Mouse (Mus musculus): ENCODE measurements around the gene Abtb2.

Gene Abtb2

GRCm38 (mm10) chr2:103684431-103684830 lies 118.3 kb downstream of the Abtb2 start:
- in situ Hi-C loops (cut with MboI; ENCODE audit: low sequenced_read_pairs), result no loop called here

DNA sequence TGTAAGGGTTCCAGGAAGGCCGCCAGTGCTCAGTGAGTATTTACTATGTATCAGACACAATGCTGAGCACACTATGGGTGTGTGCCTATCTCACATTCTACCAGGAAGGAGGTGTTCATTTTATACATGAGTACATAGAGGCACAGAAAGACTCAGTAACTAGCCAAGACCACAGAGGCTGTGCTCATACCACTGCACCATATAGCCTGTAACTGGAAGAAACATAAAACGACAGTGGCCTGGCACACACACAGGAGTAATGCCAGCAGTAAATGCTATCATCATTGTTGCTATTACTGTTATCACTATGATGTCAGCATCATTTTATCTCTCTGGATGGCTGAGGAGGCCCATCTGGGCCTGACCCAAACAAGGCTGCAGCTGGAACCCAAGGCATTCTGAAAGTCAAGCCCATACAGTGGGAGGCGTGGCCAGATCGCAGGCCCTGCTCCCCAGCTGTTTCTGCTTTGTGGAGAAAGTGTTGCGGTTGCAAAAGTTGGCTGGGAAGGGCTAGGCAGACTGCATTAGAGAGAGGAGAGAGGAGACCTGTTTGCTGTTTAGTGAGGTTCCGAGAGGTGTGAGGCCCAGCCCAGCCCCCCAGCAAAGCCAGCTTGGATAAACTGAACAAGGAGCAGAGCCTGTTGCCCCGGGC lies 118.9 kb downstream of the Abtb2 start:
- in situ Hi-C loops (cut with MboI; ENCODE audit: low sequenced_read_pairs), result no loop called here

DNA sequence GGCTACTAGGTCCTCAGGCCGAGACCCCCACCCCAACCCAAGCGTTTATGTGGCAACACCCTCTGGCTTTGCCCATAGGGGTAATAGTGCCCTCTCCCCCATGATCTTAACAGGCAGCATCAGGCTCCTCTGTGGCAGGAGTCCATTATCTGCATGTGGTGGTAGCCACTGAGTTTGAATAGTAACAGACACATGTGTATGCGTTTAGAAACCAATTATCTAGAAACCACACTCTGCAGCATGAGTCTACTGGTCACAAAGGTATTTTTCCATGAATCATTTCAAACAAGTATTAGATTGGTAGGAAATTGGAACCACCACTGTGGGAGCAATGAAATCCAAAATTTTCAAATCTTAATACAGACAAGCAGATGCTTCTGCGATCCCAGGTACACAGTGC lies 119.5 kb downstream of the Abtb2 start:
- in situ Hi-C loops (cut with MboI; ENCODE audit: low sequenced_read_pairs), result no loop called here

DNA sequence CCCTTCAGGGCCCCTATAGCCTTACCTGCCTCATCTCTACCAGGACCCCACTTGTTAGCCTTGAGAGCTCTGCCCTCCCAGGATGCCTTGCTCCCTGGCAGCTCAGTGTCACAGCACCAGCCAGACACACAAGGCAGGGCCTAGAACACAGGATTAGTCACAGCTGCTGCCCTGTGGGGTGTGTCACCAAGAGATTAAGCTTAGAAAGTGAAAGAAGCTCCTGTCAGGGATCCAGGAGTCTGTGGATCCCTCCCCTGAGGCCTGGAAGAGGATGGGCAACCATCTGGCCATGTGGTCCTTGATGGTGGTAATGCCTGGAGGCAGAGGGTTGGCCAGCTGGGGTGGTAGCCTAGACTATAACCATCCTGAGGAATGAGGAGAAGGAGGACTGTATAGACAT lies 121.0 kb downstream of the Abtb2 start:
- in situ Hi-C loops (cut with MboI; ENCODE audit: low sequenced_read_pairs), result no loop called here

DNA sequence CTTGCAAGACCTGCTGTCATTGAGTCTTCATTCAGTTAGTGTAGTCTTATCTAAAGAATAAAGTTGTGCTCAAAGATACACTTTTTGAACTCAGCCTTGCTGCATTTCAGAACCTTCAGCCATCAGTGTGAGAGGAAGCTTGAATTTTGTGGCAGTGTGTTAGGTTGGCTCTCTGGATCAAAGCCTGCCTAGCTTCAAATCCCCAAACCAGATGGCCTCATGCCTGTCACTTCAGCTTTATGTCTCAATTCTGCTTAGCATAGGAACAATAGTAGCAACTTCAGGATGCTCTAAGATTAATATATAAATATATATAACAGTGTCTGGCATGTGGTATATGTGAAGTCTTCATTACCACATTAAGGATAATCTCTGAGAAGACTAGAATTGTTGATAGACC lies 121.8 kb downstream of the Abtb2 start:
- in situ Hi-C loops (cut with MboI; ENCODE audit: low sequenced_read_pairs), result no loop called here

- in situ Hi-C loops (cut with MboI; ENCODE audit: low sequenced_read_pairs), result no loop called here
Measured at GRCm38 (mm10) chr2:103690425-103690824, 124.3 kb downstream of the Abtb2 start.

GRCm38 (mm10) chr2:103690828-103691227 lies 124.7 kb downstream of the Abtb2 start:
- in situ Hi-C loops (cut with MboI; ENCODE audit: low sequenced_read_pairs), result no loop called here

GRCm38 (mm10) chr2:103691278-103691677 lies 125.2 kb downstream of the Abtb2 start:
- in situ Hi-C loops (cut with MboI; ENCODE audit: low sequenced_read_pairs), result no loop called here

GRCm38 (mm10) chr2:103692810-103693209 lies 126.7 kb downstream of the Abtb2 start:
- in situ Hi-C loops (cut with MboI; ENCODE audit: low sequenced_read_pairs), result no loop called here

DNA sequence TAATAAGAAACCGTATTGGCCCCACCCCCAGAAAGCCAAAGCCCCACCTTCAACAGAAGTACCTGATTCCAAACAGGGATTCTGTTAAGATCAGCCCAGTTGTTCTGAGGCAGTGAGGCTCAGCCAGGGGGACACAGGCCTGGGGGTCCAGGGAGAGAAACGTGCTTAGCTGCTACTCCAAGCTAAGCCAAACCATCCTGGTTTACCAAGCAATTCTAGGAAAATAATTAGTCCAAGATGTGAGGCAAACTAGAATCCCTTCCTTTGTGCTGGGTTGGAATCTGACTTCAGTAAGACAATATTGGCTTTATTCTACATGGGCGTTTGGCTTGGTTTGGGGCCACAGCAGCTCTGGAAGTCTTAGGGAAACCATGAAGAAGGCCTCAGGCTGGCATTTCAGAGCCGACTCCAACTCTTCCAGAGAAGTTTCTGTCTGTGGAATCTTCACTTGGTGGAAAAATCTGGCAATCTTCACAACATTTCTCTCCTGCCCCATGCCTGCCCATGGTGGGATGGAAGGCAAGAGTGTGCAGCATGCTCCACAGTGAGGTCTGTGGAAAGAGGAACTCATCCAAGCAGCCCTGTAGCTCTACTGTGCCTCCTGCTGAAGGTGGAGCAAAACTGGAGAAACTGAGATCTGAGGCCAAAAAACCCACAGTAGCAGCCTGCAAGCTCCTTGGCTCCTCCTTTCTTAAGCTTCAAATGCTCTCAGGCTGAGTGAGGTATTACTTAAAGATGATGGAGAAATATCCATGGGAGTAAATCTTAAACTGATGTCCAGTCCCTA lies 128.9 kb downstream of the Abtb2 start:
- in situ Hi-C loops (cut with MboI; ENCODE audit: low sequenced_read_pairs), result no loop called here

- in situ Hi-C loops (cut with MboI; ENCODE audit: low sequenced_read_pairs), result no loop called here
Measured at GRCm38 (mm10) chr2:103696177-103696576, 130.1 kb downstream of the Abtb2 start.

DNA sequence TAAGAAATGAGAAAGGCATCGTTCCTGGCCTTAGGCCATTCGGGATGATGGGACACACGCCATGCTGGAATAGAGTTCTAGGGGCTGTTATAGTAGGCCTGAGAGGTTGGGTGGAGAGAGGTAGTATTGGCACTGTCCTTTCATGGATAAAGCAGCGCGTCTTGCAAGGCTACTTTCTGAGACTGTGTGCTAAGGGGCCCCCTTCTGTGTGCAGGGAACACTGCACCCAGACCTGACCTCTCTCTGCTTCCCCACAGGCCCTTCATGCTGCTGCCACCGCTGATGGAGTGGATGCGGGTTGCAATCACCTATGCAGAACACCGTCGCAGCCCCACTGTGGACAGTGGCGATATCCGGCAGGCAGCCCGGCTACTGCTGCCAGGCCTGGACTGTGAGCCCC lies 134.4 kb downstream of the Abtb2 start:
- in situ Hi-C loops (cut with MboI; ENCODE audit: low sequenced_read_pairs), result no loop called here

- in situ Hi-C loops (cut with MboI; ENCODE audit: low sequenced_read_pairs), result no loop called here
Measured at GRCm38 (mm10) chr2:103703336-103703735, 137.2 kb downstream of the Abtb2 start.

DNA sequence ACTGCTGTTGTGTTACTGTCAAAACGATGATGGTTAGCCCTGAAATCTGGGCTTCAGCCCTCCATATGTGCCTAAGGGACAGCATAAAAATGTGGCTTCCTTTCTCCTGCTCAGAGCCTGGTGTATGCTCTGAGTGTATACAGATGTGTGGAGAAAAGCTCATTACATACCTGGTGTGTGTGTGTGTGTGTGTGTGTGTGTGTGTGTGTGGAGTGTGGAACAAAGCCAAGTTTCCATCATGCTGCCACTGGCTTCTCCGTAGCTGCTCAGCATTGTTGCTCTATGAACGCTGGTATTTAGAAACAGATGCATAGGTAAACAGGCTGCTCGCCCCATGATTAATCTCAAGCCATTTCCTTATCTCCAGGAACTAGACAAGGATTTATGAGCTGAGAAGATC lies 137.8 kb downstream of the Abtb2 start:
- in situ Hi-C loops (cut with MboI; ENCODE audit: low sequenced_read_pairs), result no loop called here

DNA sequence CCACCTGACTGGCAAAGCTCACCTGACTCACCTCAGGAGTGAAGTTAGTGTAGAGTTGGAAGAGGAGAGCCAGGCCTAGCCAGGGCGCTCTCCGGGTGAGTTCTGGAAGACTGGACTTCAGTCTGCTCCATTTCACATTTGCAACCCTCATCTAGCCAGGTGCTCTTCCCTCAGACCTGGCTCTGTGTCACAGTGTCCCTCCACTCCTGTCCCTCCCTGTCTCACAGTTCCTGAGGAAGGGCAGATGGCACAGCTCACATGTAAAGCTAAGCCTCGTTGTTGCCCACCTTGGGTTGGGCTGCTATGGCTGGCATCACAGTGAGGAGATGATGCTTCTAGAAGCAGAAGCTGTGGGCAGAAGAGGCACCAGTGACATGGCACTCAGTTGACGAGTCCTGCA lies 139.7 kb downstream of the Abtb2 start:
- in situ Hi-C loops (cut with MboI; ENCODE audit: low sequenced_read_pairs), result no loop called here

- in situ Hi-C loops (cut with MboI; ENCODE audit: low sequenced_read_pairs), result no loop called here
Measured at GRCm38 (mm10) chr2:103706226-103706625, 140.1 kb downstream of the Abtb2 start.

DNA sequence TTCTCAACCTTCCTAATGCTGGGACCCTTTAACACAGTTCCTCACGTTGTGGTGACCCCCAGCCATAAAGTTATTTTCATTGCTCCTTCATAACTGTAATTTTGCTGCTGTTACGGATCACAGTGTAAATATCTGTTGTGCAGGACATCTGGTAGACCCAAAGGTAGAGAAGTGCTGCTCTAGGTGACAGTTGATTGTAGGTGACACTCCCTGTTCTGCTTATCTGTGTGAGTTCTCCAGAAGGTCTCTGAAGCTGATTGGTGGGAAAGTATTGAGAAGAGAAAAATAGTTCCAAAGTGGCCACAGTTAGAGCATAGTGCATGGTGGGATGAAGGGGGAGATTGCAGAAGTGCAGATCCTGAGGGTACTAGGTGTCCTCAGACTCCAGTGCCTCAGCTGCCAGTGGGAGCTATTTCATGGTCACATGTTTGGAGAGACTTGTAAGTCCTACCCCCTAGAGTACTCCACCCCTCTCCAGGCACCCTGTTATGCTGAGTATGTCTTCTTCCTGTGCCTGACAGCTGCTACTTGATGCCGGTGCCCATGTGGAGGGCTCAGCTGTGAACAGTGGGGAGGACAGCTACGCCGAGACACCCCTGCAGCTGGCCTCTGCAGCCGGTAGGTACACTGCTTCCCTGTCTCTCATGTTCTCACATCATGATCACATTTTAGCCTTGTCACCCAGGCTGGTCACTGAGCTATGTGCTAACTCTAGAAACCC lies 141.1 kb downstream of the Abtb2 start:
- in situ Hi-C loops (cut with MboI; ENCODE audit: low sequenced_read_pairs), result no loop called here

DNA sequence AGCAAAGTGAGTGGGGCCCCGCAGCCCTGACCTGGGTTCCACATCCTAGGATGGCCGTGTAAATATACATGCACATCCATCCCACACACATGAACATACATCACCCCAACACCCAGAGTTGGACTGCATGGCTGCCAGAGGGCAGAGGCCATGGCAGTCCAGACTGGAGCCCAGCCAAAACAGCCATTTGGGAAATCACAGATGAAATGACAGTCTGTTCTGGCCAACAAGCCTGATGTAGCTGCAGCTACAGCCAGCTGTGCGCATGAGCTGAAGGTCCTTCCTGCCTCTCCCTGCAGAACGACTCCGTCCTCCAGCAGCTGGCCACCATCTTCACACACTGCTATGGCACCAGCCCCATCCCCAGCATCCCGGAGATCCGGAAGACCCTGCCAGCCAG lies 144.7 kb downstream of the Abtb2 start:
- in situ Hi-C loops (cut with MboI; ENCODE audit: low sequenced_read_pairs), result loop anchor here (5.0 kb wide), 1 partner anchor 144 kb away; the partner anchor contains the start of gene Abtb2

- in situ Hi-C loops (cut with MboI; ENCODE audit: low sequenced_read_pairs), result loop anchor here (5.0 kb wide), 1 partner anchor 147 kb away; the partner anchor contains the start of gene Abtb2
Measured at GRCm38 (mm10) chr2:103713831-103714230, 147.7 kb downstream of the Abtb2 start.

DNA sequence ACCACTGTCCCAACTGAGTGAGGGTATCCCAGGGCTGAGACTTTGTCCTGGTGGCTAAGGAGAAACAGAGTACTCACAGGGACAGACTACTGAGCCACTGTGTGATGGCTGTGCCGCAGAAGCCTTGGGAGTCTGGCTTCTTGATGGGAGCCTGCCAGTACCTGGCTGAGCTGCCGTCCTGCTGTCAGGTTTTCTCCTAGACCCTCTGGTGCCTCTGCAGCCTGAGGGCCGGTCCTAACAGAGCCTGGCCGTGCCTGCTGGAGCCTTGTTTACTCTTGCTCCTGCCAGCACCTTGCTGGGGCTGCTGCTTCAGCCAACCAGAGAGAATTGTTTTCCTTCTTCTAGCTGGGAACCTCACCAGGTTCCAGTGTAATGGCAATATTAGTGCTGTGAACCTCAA lies 148.3 kb downstream of the Abtb2 start:
- in situ Hi-C loops (cut with MboI; ENCODE audit: low sequenced_read_pairs), result loop anchor here (5.0 kb wide), 1 partner anchor 147 kb away; the partner anchor contains the start of gene Abtb2

DNA sequence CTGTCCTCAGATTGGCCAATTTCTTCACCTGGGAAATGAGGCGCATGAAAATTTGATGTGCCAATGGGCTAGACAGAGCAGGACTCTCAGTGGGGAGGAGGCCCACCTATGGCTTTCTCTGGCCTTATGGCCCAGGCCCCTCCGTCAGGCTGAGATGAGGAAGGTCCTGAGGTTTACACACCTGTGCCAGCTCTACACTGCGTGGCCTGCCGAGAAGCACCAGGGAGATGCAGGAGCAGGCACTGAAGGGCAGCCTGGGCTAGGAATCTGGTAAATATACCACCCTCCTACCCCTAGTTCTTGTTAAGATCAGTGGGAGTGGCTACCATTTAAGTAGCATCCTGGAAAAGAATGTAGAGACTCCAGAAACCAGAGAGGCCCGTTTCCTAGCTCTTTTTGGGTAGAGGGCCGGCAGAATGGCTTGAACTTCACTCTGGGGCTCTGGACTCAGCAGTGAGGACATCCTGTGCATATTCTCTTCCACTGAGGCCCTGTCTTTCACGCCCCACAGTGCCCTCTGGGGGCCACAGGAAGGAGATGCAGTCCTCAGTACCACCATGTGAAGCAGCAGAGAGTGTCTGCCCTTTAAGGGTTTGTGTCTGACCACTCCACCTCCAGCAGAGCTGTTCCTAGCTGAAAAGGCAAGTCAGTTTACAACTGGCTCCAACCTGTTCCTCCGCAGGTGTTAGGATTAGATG lies 152.6 kb downstream of the Abtb2 start:
- in situ Hi-C loops (cut with MboI; ENCODE audit: low sequenced_read_pairs), result no loop called here

All from CH12F3 (cell line).